Mouse (Mus musculus) lung, adult 18-20 months (tissue): ENCODE results near the gene Psmc3.
"Not testable (repeated sequence)": the region's sequence is repeated elsewhere in the genome, so short reads cannot be mapped to it uniquely, and the experiment has no call there.

Experiments used
- DNase-seq, 2 experiments: peaks; one replicate each; pipeline ENCODE4 v3.0.0; 2022; ENCODE audit warnings: mixed read lengths in 2 of 2

Gene Psmc3

DNA sequence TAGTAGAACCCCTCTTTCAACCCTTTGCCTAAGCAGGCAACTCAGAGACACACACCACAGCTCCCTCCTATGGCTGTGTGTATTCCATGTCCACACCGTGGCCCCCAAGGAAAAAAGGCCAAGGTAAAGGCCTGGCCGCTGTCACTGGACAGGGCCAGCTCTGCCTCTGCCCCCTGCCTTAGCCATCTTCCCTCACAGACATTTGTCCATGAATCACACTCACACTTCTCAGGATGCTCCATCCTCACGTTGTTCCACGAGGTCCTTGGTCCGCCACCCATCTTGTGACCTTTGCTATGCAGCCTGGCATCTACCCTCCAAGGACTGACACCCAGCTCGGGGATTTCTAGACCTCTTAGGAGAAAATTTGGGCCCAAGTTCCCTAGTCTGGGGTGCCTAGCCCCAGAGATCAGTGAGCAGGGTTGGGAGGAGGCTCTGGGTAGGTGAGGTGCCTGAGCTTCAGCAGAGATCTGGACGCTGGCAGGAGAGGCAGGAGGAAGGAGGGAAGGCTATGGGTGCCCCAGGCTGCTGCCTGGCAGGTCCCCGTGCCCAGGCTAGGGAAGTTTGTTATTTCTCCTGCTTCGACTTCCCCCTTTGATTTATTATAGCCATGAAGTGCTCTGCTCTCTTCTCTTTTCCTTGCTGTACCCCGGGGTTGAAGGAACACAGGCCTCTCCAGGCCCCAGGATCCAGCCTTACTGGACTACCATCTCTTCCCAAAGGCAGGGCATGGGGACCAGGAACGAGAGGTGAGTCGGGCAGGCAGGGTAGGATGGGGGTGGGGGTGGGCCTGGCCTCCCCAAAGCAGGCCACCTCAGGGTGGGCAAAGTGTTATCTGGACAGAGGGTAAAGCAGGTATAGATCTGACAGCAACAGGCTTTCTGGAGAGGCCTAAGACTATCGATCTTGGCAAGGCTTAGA lies 28.2 kb downstream of the Psmc3 start, which contains the start of gene Spi1:
Gene Spi1 (plus strand): TSS at position 616 of the 921 bp plus-strand sequence.
- no peak for DNase-seq

GRCm38 (mm10) chr2:91082844-91083243 lies 29.0 kb downstream of the Psmc3 start:
- DNase-seq, result peak; percentile 80

- DNase-seq, result no peak
Observed at GRCm38 (mm10) chr2:91083366-91083940, 29.6 kb downstream of the Psmc3 start.

DNA sequence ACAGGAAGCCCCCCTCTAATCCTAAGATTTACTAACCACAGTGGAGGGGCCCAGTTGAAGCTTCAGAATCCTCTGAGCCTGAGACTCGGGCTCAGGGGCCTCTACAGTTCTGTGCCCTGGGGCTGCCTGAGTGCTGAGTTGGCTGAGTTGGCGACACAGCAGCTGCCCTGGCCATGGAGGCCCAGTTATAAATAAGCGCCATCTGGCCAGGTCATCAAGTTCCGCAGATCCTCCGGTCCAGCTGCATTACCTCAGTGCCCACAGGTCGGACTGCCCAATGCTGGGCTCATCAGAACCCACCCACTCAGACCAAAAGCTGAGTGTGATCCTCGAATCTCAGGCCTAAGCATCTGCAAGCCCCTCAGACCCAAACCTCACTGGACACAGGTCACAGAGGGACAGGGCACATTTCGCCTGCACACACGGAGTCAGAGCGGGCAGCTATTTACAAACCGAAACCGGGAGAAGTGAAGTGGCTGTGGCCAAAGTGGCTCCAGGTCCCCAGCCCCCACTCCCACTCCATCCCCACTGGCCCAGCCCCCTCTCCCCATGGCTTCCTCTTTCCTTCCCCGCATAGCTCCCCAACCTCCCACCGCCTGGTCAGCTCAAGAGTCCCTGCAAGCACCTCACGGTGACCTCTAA lies 30.5 kb downstream of the Psmc3 start:
- peak; percentile 47 to 59 for DNase-seq

DNA sequence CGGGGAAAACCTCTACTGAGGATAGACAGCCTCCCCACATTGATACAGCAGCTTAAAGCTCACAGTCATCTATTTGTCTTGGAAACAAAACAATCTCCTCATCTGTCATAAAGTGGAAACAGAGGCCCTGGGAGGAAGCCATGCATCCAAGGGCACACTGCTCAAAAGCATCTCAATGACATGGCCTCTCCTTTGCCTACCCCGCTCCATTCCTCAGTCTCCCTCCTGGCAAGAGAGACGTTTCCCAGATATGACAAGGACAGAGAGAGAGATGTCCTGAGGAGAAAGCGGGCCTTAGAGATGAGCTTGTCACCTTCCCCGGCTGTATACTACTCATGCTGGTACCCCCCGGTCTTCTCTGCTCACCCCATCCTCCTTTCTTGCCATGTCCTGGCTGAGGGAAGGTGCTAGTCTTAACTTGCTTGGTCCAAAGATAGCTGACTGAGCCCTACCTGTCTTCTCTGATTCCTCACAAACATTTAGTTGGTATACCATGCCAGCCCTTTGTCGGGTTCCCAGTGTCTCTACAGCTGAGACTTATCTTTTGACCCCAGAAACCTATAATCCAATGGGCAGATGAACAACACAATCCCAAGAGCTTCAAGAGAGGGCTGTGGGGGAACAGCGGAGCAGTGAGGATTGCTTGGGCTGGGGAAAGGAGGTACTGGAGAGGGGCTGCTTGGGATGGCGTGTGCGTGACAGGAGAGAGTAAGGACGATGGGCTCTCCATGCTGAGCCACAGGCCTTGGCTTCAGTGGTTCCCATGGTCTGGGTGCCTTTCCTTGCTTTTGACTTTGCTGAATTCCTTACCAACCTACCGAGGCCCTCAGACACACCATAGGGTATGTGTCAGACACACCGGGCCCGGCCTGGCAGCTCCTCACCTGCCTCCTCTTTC lies 31.9 kb downstream of the Psmc3 start:
- DNase-seq, result no peak

GRCm38 (mm10) chr2:91086392-91087237 lies 32.8 kb downstream of the Psmc3 start:
- peak in 1 of 2 experiments; percentile 43 for DNase-seq

GRCm38 (mm10) chr2:91087453-91087852 lies 33.6 kb downstream of the Psmc3 start:
- DNase-seq, result no peak

- DNase-seq, result no peak
Observed at GRCm38 (mm10) chr2:91088987-91089386, 35.2 kb downstream of the Psmc3 start.

GRCm38 (mm10) chr2:91090208-91090607 lies 36.4 kb downstream of the Psmc3 start:
- DNase-seq, result peak in 1 of 2 experiments; percentile 46

- DNase-seq, result no peak
Observed at GRCm38 (mm10) chr2:91090827-91091226, 37.0 kb downstream of the Psmc3 start.

DNA sequence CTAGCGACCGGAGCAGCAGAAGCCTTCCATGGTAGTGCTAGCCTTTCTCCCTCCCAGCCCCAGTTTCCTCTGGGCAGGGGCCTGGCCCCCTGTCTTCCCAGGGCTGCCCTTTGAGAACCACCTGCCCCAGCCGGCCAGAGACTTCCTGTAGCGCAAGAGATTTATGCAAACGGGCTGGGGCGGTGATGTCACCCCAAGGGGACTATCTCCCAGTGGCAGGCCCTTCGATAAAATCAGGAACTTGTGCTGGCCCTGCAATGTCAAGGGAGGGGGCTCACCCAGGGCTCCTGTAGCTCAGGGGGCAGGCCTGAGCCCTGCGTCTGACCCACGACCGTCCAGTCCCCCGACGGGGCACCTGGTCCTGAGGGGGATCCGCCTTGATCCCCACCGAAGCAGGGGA lies 42.7 kb downstream of the Psmc3 start:
- DNase-seq, result peak; percentile 59 to 71

- DNase-seq, result no peak
Observed at GRCm38 (mm10) chr2:91097015-91097414, 43.2 kb downstream of the Psmc3 start.

DNA sequence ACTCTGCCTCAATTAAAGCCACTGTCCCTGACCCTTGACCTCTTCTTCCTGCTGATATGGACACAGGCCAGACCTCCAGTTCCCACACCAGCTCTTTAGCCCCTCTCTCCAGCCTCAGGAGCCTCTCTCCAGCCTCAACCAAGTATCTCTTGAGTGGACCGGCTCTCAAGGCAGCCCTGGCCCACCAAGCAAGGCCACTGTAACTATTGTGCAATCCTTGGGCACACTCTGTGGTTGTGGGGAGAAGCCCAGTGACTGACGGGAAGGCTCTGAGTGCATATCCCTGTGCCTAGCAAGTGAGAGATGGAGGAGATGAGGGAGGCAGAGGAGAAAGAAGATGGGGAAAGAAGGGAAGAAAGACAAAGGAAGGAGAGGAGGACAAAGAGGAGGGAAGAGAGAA lies 44.3 kb downstream of the Psmc3 start:
- peak; percentile 75 to 77 for DNase-seq

GRCm38 (mm10) chr2:91101124-91101740 lies 47.4 kb downstream of the Psmc3 start:
- peak; percentile 89 to 92 for DNase-seq

DNA sequence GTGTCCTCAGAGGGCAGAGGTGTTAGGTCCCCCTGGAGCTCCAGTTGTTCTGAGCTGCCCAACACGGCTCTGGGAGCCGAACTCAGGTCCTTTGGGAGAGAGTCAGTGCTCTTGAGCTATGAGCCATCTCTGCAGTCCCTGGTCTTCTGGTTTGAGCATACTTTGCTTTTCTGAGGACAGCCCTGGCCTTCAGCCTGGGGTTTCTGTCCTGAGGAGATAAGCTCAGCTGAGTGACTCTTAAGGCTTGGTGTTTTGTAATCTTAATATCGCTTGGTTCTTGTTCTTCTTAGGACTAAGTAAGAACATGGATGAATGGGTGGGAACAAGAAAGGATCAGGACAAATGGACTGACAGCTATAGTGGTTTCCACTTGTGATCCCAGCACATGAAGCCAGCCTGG lies 54.3 kb downstream of the Psmc3 start:
- peak in 1 of 2 experiments; percentile 48 for DNase-seq

DNA sequence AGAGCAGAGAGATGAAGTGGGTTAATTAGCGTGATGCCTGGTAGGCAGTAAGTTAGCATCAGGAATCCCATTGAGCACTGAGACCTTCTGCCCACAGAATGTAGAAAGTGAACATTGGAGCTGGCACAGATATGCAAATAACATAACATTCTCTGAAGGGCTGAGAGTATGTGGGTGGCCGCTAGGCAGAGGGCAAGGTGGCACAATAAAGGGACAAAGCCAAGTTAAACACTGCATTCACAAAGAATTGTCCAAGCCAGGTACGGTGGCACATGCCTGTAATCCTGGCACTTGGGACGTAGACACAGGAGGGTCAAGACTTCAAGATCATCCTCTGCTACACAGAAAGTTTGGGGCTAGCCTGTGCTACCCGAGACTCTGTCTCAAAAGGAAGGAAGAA lies 55.4 kb downstream of the Psmc3 start:
- peak in 1 of 2 experiments; percentile 28 for DNase-seq

DNA sequence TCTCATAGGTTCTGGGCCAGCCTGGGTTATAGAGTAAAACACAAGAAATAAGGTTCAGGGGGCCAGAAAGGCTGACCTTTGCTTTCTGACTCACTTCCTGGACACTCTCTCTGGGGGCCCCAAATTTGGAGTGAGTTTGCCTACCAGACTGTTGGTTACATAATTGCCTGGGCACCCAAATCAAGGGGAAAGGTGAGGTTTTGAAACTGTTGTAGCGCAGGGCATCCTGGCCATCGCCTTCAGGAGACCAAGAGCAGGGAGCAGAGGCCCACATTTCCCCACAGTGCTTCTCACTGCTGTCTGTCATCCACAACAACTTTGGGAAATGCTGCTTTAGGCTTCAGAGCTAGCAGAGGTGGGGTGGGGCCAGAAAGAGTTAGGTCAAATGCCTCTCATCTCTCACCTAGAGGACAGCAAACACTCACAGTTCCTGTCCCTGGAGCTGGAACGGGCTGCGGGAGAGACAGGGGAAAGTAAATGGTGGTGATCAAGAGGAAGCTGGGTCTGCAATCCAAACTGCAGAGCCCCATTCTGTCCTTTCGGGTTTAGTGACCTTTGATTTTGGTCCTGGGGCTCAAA lies 56.1 kb downstream of the Psmc3 start:
- peak; percentile 49 to 68 for DNase-seq

DNA sequence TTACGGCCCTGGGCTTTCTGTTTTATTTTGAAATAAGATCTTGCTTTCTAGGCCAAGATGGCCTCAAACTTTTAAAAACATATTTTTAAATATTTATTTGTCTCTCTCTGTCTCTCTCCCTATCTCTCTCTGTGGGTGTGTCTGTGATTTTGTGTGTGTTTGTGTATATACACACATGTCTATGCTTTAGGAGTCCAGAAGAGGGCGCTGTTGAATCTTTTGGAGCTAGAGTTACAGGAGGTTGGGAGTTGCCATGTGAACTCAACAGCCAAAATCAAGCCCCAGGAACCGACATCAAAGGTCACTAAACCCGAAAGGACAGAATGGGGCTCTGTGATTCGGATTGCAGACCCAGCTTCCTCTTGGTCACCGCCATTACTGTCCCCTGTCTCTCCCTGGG lies 56.6 kb downstream of the Psmc3 start:
- no peak for DNase-seq

- DNase-seq, result not testable (repeated sequence)
Observed at GRCm38 (mm10) chr2:91111832-91112231, 58.0 kb downstream of the Psmc3 start.

GRCm38 (mm10) chr2:91112491-91112890 lies 58.7 kb downstream of the Psmc3 start:
- peak; percentile 63 to 71 for DNase-seq

DNA sequence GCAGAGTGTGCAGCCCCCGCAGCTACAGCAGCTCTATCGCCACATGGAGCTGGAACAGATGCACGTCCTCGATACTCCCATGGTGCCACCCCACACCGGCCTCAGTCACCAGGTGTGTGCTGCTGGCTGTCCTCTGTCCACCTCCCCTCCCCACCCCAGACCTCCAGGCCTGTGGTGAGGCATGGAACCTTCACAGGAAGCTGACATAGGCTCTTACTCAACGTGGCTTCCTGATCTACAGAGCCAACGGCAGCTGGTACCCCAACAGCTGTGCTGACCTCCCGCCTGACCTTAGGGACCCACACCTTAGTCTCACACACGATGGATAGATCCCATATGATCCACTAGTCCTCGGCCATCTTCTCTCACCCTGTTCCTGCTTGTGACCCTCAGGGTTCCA lies 59.5 kb downstream of the Psmc3 start:
- DNase-seq, result no peak
